Mouse (Mus musculus): ENCODE results near the gene Shcbp1l. TPM values are rescaled to one million over a fixed set of nuclear protein-coding genes. Genes with fewer than 3 reads are reported as not detected.

The Shcbp1l gene
- polyA plus RNA-seq, 1 experiment from 2014 or later, result 0.26 TPM

GRCm38 (mm10) chr1:153493338-153493737 is 68.4 kb downstream of the Shcbp1l start:
- Histone ChIP-seq H3K4me3 (replicated peaks) (no peak overlapping the region), H3K27me3 (replicated peaks) (no peaks in the 10 kb centered on the region), H3K4me1 (replicated peaks) (no peaks in the 10 kb centered on the region), H3K27ac (no peak overlapping the region), H3K36me3 (no peaks in the 10 kb centered on the region), H3K9me3 (no peaks in the 10 kb centered on the region), H3K9ac (no peak overlapping the region), H3K4me2 (replicated peaks) (no peak overlapping the region)
- WGBS, result 26% methylated on average over 4 of the region's 4 CpGs
- no peak for ATAC-seq

GRCm38 (mm10) chr1:153493931-153494330 is 69.0 kb downstream of the Shcbp1l start:
- H3K4me2 ChIP-seq (replicated peaks), result no peak overlapping the region
- H3K9me3 ChIP-seq, result no peaks in the 10 kb centered on the region
- H3K9ac ChIP-seq, result no peak overlapping the region
- H3K36me3 ChIP-seq, result no peaks in the 10 kb centered on the region
- ATAC-seq, result no peak
- no peak overlapping the region for H3K27ac ChIP-seq
- H3K4me3 ChIP-seq (replicated peaks), result no peak overlapping the region
- no peaks in the 10 kb centered on the region for H3K4me1 ChIP-seq (replicated peaks)
- H3K27me3 ChIP-seq (replicated peaks), result no peaks in the 10 kb centered on the region
- 34% methylated on average over 6 of the region's 6 CpGs for WGBS

GRCm38 (mm10) chr1:153496030-153496429 is 71.1 kb downstream of the Shcbp1l start:
- WGBS, result 69% methylated on average over 3 of the region's 3 CpGs
- no peaks in the 10 kb centered on the region for H3K9me3 ChIP-seq
- ATAC-seq, result peak; percentile 60
- no peak overlapping the region for H3K27ac ChIP-seq
- H3K4me1 ChIP-seq (replicated peaks), result no peaks in the 10 kb centered on the region
- H3K27me3 ChIP-seq (replicated peaks), result no peaks in the 10 kb centered on the region
- H3K4me2 ChIP-seq (replicated peaks), result no peak overlapping the region
- H3K36me3 ChIP-seq, result no peaks in the 10 kb centered on the region
- no peak overlapping the region for H3K9ac ChIP-seq
- H3K4me3 ChIP-seq (replicated peaks), result no peak overlapping the region

GRCm38 (mm10) chr1:153500030-153500429 is 75.1 kb downstream of the Shcbp1l start:
- H3K4me2 ChIP-seq (replicated peaks), result no peak overlapping the region
- 0 out of 2 replicates have a peak, but pooled peaks have one; percentile 29 for ATAC-seq

DNA sequence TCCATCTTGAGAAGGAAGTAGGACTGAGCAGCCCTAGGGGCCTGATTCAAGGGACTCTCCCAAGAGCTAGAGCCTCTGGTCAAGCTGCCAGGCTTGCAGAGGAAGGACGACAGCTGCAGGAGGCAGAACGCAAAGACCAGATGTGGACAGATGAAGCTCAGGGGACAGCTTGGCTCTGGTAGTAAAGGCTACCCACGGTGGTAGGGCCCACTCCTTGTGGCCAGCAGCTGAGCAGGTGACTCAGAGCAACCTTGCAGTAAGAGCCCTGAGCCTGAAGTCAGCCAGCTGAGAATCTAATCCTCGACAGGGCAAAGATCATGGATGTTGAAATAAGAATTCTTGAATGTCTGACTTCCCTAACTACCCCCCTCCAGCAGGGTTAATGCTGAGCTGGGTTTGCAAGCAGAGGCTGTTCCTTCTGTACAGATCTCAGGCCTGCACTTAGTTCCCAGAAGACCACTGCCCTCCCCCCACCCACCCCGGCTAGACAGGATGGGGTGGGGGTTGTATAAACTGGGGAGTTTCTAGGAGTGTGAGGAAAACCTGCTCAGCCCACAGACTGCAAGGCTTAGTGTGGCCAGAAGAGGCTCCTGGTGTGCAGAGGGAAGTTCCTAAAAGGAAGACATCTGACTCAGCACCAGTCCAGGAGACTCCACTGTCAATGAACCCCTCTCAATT is 76.8 kb downstream of the Shcbp1l start:
- Histone ChIP-seq H3K4me3 (replicated peaks) (no peak overlapping the region), H3K4me1 (replicated peaks) (no peaks in the 10 kb centered on the region), H3K9ac (no peak overlapping the region), H3K9me3 (no peaks in the 10 kb centered on the region), H3K27ac (peak overlapping the region; percentile 42; the same call in 1 of the 2 replicates), H3K4me2 (replicated peaks) (no peak overlapping the region), H3K36me3 (no peaks in the 10 kb centered on the region), H3K27me3 (replicated peaks) (no peaks in the 10 kb centered on the region)
- peak; percentile 86 for ATAC-seq
- 35% methylated on average over 5 of the region's 5 CpGs for WGBS

More at GRCm38 (mm10) chr1:153500030-153500429, 75.1 kb downstream of the Shcbp1l start:
- Histone ChIP-seq H3K4me1 (replicated peaks) (no peaks in the 10 kb centered on the region), H3K9me3 (no peaks in the 10 kb centered on the region), H3K4me3 (replicated peaks) (no peak overlapping the region), H3K27me3 (replicated peaks) (no peaks in the 10 kb centered on the region), H3K36me3 (no peaks in the 10 kb centered on the region), H3K27ac (no peak overlapping the region), H3K9ac (no peak overlapping the region)
- WGBS, result 72% methylated on average over 9 of the region's 9 CpGs

Other genes starting within 250 kb of the Shcbp1l start
- gene Lamc2, start 238.7 kb upstream of the Shcbp1l start, polyA plus RNA-seq (2015; fragmentation: Nextera tagmentation; extraction: Ambion mirVana), result 7.2 and 7.3 TPM in 2 replicates
- gene Lamc1, start 92.4 kb upstream of the Shcbp1l start, polyA plus RNA-seq (2015; fragmentation: Nextera tagmentation; extraction: Ambion mirVana), result 58.1 and 60.9 TPM in 2 replicates
- gene Dhx9, start 62.5 kb downstream of the Shcbp1l start, polyA plus RNA-seq (2015; fragmentation: Nextera tagmentation; extraction: Ambion mirVana), result 26.6 and 30.6 TPM in 2 replicates
- gene Npl, start 124.9 kb downstream of the Shcbp1l start, polyA plus RNA-seq (2015; fragmentation: Nextera tagmentation; extraction: Ambion mirVana), result 78.8 and 84.8 TPM in 2 replicates
- 0.23 and 0.37 TPM in 2 replicates for gene Rgs8, start 227.9 kb downstream of the Shcbp1l start, polyA plus RNA-seq (2015; fragmentation: Nextera tagmentation; extraction: Ambion mirVana)